Mouse (Mus musculus): ENCODE data around the gene Plb1.

Gene Plb1

GRCm38 (mm10) chr5:32392281-32392680 lies 159.8 kb downstream of the Plb1 start:
- DNase-seq (ENCODE audit: low read depth, low spot score) = no peak

- no peak for DNase-seq (ENCODE audit: low read depth, low spot score)
Measured at GRCm38 (mm10) chr5:32394586-32394985, 162.1 kb downstream of the Plb1 start.

GRCm38 (mm10) chr5:32395101-32395892 lies 162.8 kb downstream of the Plb1 start:
- no peak for DNase-seq (ENCODE audit: low read depth, low spot score)

- no peak for DNase-seq (ENCODE audit: low read depth, low spot score)
Measured at GRCm38 (mm10) chr5:32397719-32398118, 165.2 kb downstream of the Plb1 start.

GRCm38 (mm10) chr5:32400926-32401325 lies 168.4 kb downstream of the Plb1 start:
- DNase-seq (ENCODE audit: low read depth, low spot score) = no peak

- DNase-seq (ENCODE audit: low read depth, low spot score) = no peak
Measured at GRCm38 (mm10) chr5:32403082-32403953, 170.8 kb downstream of the Plb1 start.

DNA sequence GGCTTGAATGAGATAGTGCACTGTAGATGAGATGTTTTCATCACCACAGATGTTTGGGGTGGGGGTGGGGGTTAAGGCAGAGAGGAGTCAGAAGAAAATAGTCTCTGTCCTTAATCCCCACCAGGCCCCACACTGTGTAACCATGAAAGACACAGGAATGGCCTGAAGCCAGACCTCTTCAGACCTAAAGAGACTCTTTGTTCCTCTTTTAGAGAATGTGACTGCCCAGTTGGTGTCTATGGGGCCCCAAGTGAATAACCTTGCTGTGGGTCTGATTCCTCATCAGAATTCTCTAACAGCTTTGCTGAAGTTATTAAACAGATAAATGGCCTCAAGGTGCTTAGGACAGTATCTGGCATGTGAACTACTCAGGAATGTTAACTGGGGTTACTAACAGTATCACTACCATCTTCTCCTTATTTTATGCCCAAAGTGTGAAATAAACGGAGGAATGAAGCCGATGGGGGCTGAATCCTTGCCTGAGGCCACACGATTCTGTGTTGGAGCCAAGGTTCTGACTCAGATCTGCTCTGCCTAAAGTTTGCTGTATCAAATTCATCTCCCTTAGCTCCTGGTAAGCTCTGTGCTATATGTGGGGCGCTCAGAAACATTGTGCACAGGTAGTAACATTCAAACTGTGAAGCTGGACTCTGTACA lies 172.8 kb downstream of the Plb1 start:
- no peak for DNase-seq (ENCODE audit: low read depth, low spot score)

DNA sequence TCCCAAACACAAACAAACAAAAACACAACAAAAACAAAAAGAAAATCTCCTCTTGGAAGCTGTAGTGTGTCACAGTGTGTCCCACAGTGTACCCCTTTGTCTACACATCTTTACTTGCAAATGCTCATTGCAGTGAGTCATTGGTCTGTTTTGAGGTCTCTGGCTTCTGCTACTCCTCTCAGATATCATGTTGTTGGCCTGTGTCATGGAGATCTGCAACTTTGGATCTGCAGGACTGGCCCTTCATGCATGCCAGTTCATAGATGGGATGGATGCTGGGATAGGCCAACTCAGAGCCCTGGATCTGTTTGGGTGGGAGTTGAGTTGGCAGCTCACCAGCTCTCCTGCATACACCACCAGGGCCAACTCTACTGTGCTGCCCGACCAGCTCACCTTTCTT lies 176.3 kb downstream of the Plb1 start:
- DNase-seq (ENCODE audit: low read depth, low spot score) = no peak

DNA sequence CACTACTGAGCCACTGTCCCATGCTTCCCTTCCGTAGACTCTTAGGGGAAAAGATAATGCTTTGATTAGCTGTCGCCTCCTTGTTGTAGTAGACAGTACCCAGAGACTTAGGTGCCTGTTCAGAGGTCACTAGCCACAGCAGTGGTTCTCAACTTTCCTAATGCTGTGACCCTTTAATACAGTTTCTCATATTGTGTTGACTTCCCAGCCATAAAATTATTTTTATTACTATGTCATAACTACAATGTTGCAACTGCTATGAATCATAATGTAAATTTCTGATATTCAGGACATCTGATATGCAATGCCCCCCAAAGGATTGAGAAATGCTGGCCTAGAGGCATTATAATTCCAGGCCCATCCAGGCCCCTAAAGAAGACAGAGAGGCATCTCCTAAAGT lies 177.2 kb downstream of the Plb1 start:
- no peak for DNase-seq (ENCODE audit: low read depth, low spot score)

- DNase-seq (ENCODE audit: low read depth, low spot score) = no peak
Measured at GRCm38 (mm10) chr5:32410954-32411688, 178.6 kb downstream of the Plb1 start.

DNA sequence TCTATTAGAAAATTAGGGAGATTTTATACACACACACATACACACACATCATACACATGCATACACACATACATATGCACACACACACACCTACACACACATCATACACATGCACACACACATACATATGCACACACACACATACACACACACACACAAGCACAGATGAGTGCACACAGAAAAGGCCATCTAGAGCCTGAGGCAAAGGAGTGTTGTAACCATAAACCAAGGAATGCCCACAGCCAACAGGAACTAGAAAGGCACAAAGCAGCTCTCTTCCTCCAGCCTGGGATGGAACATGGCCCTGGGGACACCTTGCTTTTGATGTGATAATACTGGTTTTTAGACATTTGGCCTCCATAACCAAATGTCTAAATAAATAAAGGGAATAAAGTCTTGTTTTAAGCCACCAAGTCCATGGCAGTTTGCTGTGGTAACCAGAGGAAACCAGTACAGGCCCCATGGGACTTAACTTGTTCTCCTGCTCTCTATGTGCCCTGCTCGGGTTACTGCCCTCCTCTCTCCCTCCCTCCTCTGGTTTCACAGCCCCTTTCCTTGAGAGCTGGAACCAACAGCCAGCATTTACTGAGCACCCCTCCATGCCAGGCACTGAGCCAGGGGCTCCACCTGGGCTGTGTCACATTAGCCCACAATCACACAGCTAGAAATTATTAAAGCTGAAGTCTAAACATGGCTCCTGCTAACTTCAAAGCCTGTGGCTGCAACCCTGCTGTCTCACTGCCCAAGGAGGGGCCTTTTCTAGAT lies 179.9 kb downstream of the Plb1 start:
- DNase-seq (ENCODE audit: low read depth, low spot score) = no peak

- no peak for DNase-seq (ENCODE audit: low read depth, low spot score)
Measured at GRCm38 (mm10) chr5:32413083-32413482, 180.6 kb downstream of the Plb1 start.

GRCm38 (mm10) chr5:32413569-32413968 lies 181.1 kb downstream of the Plb1 start:
- DNase-seq (ENCODE audit: low read depth, low spot score) = no peak

GRCm38 (mm10) chr5:32414461-32414985 lies 182.0 kb downstream of the Plb1 start:
- no peak for DNase-seq (ENCODE audit: low read depth, low spot score)

DNA sequence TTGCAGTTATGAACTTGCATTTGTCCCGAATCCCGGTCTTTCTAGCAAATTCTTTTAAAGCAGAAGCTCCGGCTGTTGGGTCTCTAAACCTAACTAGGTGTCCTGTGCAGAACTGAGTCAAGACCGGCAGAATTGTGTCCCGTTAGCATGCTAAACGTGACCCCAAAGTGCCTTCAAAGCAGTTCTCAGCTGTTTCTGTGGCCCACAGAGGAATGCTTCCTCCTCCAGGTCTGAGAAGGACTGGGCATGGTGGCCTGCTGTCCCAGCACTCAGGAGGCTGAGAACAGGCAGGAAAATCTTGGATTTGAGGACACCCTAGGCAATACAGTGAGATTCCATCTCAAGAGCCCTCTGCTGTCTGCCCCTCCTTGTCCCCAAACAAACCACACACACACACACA lies 183.0 kb downstream of the Plb1 start:
- DNase-seq (ENCODE audit: low read depth, low spot score) = no peak
